Mouse (Mus musculus) embryonic facial prominence, embryonic 12.5 days (tissue): Measurements from ENCODE around the gene Nr4a1. TPM values are rescaled to one million over a fixed set of nuclear protein-coding genes. Genes with fewer than 3 reads are reported as not detected.
A peak's percentile ranks its signal among the peaks of the same experiment; 100 is the strongest.

Experiments used
- ATAC-seq: fragments of 200-750 bp; cut with Nextera tagmentation; 2 replicates; pipeline ENCODE4 v1.8.0; 2017; ENCODE audit not compliant: insufficient number of reproducible peaks, insufficient read depth, low FRiP score, low TSS enrichment
- H3K27ac ChIP-seq: fragments of 300-500 bp; sonication (generic); 2 replicates; pipeline ENCODE4 v1.5.1; 2016; ENCODE audit warnings: mild to moderate bottlenecking
- H3K27me3 ChIP-seq: fragments of 300-500 bp; sonication (generic); 2 replicates; pipeline ENCODE4 v1.6.1; 2016; ENCODE audit warnings: mild to moderate bottlenecking, moderate library complexity
- H3K36me3 ChIP-seq: fragments of 300-500 bp; sonication (generic); 2 replicates; pipeline ENCODE4 v1.6.1; 2016; ENCODE audit warnings: mild to moderate bottlenecking
- H3K4me1 ChIP-seq: fragments of 300-500 bp; sonication (generic); 2 replicates; pipeline ENCODE4 v1.6.1; 2016
- H3K4me2 ChIP-seq: fragments of 300-500 bp; sonication (generic); replicated peaks from 2 replicates; pipeline ENCODE4 v1.6.1; 2016; ENCODE audit warnings: mild to moderate bottlenecking, moderate library complexity
- H3K4me3 ChIP-seq: fragments of 300-500 bp; sonication (generic); 2 replicates; pipeline ENCODE4 v1.5.1; 2016; ENCODE audit warnings: mild to moderate bottlenecking
- H3K9ac ChIP-seq: fragments of 300-500 bp; sonication (generic); 2 replicates; pipeline ENCODE4 v1.6.1; 2016; ENCODE audit warnings: mild to moderate bottlenecking, moderate library complexity
- H3K9me3 ChIP-seq: fragments of 300-500 bp; sonication (generic); 2 replicates; pipeline ENCODE4 v1.6.1; 2016; ENCODE audit warnings: mild to moderate bottlenecking, moderate library complexity
- WGBS: fragments of 180-500 bp; shearing (Covaris S2); methylation state at CpG from one replicate; pipeline ENCODE4 v1.1.7; 2016; 5-methylcytosine and 5-hydroxymethylcytosine counted together
- polyA plus RNA-seq: library from polyadenylated mRNA; unstranded; fragments of >200 nt; fragmentation: Nextera tagmentation; extraction: Ambion mirVana; gene quantifications from 2 replicates; pipeline ENCODE4 v1.2.1, GENCODE M21; 2016

Gene Nr4a1
- 8.2 and 8.7 TPM in 2 replicates for polyA plus RNA-seq

DNA sequence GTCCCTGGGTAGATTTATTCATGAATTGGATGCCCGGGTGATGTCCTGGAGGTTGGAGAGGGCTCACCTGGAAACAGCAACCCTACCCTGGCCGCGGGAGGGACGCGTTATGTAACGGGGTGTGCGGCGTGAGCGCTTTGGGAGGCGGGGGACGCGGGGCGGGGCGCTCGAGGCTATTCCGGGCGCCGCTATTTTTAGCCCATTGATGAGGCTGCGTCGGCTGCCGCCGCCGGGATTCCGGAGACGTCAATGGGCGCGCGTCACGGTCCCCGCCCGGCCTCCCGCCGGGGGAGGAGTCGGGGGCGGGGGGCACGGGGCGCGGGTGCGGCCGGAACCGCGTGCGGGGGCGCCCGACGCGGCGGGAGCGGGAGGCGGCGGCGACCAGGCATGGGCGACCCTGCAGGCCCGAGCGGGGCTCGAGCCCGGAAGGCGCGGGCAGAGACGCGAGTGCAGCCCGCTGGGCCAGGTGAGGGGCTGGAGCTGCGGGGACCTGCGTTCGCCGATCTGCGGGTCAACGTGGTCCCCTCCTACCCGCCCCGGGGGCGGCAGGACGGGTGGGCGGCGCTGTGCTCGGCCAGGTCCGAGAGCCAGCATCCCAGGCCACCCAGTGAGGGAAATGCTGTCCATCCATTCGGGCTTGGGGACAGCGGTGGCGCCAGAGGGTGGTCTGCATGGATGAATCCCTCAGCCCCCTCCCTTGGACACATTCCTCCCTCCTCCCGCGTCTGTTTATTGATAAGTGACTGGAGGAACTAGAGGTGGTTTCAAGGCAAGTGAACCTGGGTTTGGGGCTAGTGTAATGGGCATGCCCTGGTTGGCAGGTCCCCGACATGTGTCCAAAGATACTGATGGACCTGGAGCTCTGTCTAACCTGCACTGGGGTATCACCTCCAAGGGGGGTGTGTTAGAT lies at the start of gene Nr4a1:
TSS of gene Nr4a1 (plus strand) at position 384 of the 910 bp plus-strand sequence.
- peak within 1 kb of the TSS; percentile 56; the same call in 1 of the 2 replicates for H3K27ac ChIP-seq
- peaks cover 4% of the 10 kb centered on the region; the same call in 1 of the 2 replicates for H3K27me3 ChIP-seq
- H3K9ac ChIP-seq: peak within 1 kb of the TSS; percentile 77
- peaks cover 7% of the 10 kb centered on the region for H3K4me1 ChIP-seq
- 2% methylated on average over 61 of the region's 82 CpGs for WGBS
- peak within 1 kb of the TSS; percentile 62 for H3K4me3 ChIP-seq
- no peaks in the 10 kb centered on the region for H3K9me3 ChIP-seq
- H3K36me3 ChIP-seq: no peaks in the 10 kb centered on the region
- peak within 1 kb of the TSS; percentile 90 for H3K4me2 ChIP-seq
- peak; percentile 58; the same call in 1 of the 2 replicates for ATAC-seq

GRCm38 (mm10) chr15:101204781-101205180 lies 49.3 kb upstream of the Nr4a1 start:
- no peak for ATAC-seq
- H3K4me1 ChIP-seq: no peaks in the 10 kb centered on the region
- no peaks in the 10 kb centered on the region for H3K9me3 ChIP-seq
- peaks cover 93% of the 10 kb centered on the region for H3K36me3 ChIP-seq
- H3K4me3 ChIP-seq: no peak overlapping the region
- 77% methylated on average over 7 of the region's 7 CpGs for WGBS
- no peaks in the 10 kb centered on the region for H3K27me3 ChIP-seq
- H3K27ac ChIP-seq: no peak overlapping the region
- no peak overlapping the region for H3K4me2 ChIP-seq
- H3K9ac ChIP-seq: no peak overlapping the region

DNA sequence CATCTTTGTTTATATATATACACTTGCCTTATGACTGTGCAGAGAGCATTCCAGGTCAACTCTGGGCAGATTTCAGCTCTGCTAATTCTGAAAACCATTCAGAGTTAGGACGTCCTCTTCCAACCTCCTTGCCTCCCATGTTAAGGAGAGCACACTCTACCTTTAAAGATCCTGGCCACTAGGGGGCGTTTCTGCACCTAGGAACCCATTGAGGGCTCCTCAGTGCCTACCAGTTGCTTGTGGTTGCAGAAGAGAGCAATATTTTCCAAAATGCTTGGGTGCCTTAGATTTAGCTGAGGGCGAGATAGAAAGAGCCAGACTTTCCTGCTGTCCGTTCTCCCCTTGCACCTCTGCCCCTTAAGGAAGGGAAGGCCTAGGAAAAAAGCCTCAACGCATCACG lies 43.8 kb upstream of the Nr4a1 start:
- H3K9ac ChIP-seq: no peak overlapping the region
- no peaks in the 10 kb centered on the region for H3K27me3 ChIP-seq
- no peak overlapping the region for H3K27ac ChIP-seq
- H3K4me3 ChIP-seq: no peak overlapping the region
- 67% methylated on average over 6 of the region's 6 CpGs for WGBS
- H3K9me3 ChIP-seq: no peaks in the 10 kb centered on the region
- ATAC-seq: no peak; the same call in 1 of the 2 replicates
- H3K36me3 ChIP-seq: peaks cover 71% of the 10 kb centered on the region
- H3K4me1 ChIP-seq: no peaks in the 10 kb centered on the region
- H3K4me2 ChIP-seq: no peak overlapping the region

DNA sequence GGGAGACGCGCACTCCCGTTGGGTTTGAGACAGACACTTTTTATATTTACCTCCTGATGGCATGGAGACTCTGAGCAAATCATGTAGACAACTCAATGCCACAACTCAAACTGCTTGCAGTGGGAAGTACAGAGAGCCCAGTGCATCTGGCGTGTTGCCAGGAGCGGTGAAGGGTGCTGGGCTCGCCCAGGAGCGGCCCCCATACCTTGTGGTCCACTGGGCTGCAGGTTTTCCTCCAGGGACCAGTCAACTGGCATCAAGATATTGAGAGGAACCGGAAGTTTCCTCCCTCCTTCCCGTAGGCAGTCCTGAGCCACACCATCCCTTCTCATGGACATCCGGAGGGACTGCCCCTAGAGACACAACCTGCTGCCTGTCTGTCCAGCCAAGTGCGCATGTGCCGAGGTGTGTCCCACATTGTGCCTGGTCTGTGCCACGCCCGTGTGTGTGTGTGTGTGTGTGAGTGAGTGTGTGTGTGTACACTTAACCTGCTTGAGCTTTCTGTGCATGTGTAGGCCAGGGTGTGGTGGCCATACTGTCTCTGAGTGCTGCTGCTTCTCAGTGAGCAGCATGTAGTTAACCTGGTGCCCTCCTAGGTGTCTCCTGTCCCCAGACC lies 43.0 kb upstream of the Nr4a1 start:
- no peak overlapping the region for H3K27ac ChIP-seq
- no peaks in the 10 kb centered on the region for H3K4me1 ChIP-seq
- no peak overlapping the region for H3K4me3 ChIP-seq
- 93% methylated on average over 14 of the region's 14 CpGs for WGBS
- no peak overlapping the region for H3K9ac ChIP-seq
- ATAC-seq: no peak
- peaks cover 66% of the 10 kb centered on the region for H3K36me3 ChIP-seq
- no peak overlapping the region for H3K4me2 ChIP-seq
- H3K27me3 ChIP-seq: no peaks in the 10 kb centered on the region
- H3K9me3 ChIP-seq: no peaks in the 10 kb centered on the region

DNA sequence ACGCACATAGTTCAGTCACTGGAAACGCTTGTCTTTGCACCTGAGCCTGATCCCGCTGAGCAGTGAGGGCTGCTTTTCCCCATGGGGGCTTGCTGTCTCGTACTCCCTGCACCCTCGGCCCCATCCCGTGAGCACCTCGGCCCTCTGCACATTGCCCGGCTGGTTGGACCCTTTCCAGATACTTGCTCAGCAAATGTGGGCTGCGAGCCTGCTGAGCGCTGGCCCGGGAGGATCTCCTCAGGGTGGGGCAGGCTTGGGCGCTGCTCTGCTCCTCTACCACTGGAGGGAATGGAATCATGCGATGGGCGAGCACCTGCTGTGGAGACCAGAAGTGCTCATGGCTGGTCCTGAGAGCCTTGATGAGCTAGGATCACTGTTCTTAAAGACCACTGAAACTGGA lies 41.6 kb upstream of the Nr4a1 start:
- Histone ChIP-seq H3K27ac (no peak overlapping the region), H3K9me3 (no peaks in the 10 kb centered on the region), H3K27me3 (no peaks in the 10 kb centered on the region), H3K4me3 (no peak overlapping the region), H3K9ac (no peak overlapping the region), H3K36me3 (peaks cover 53% of the 10 kb centered on the region), H3K4me2 (no peak overlapping the region), H3K4me1 (no peaks in the 10 kb centered on the region)
- no peak for ATAC-seq
- WGBS: 87% methylated on average over 14 of the region's 14 CpGs

- no peak for ATAC-seq
- Histone ChIP-seq H3K27me3 (no peaks in the 10 kb centered on the region), H3K27ac (no peak overlapping the region), H3K4me1 (0 out of 2 replicates have a peak, but pooled peaks cover 2% of the 10 kb centered on the region), H3K36me3 (peaks cover 32% of the 10 kb centered on the region), H3K9ac (no peak overlapping the region), H3K9me3 (no peaks in the 10 kb centered on the region), H3K4me2 (no peak overlapping the region), H3K4me3 (no peak overlapping the region)
- WGBS: 65% methylated on average over 2 of the region's 2 CpGs
Observed at GRCm38 (mm10) chr15:101215136-101215535, 38.9 kb upstream of the Nr4a1 start.

DNA sequence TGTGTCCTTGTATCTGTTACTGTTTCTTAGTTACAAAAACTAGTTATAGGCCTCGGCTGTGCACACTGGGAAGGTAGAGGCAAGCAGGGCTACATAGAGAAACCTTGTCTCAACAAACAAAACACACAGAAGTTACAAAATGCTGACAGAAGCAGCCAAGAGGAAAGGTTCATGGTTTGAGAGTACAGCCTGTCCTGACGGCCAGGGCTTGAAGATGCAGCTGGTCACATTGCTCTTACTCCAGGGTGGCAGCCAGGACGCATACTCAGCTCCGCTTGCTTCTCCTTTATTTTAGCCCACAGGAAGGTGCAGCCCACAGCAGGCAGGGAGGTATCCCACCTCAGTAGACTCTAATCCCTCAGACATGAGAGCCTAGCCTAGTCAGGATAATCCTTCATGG lies 38.0 kb upstream of the Nr4a1 start:
- Histone ChIP-seq H3K4me1 (peaks cover 11% of the 10 kb centered on the region), H3K4me2 (no peak overlapping the region), H3K27ac (no peak overlapping the region), H3K27me3 (no peaks in the 10 kb centered on the region), H3K9me3 (no peaks in the 10 kb centered on the region), H3K36me3 (peaks cover 24% of the 10 kb centered on the region), H3K9ac (no peak overlapping the region), H3K4me3 (no peak overlapping the region)
- ATAC-seq: no peak
- 79% methylated on average over 4 of the region's 4 CpGs for WGBS

- H3K27ac ChIP-seq: peak overlapping the region; percentile 86
- H3K27me3 ChIP-seq: no peaks in the 10 kb centered on the region
- H3K9ac ChIP-seq: peak overlapping the region; percentile 25; the same call in 1 of the 2 replicates
- WGBS: 3% methylated on average over 8 of the region's 8 CpGs
- H3K4me1 ChIP-seq: peaks cover 40% of the 10 kb centered on the region
- ATAC-seq: peak; percentile 61
- H3K4me3 ChIP-seq: no peak overlapping the region; the same call in 1 of the 2 replicates
- no peaks in the 10 kb centered on the region for H3K9me3 ChIP-seq
- H3K4me2 ChIP-seq: peak overlapping the region; percentile 44
- H3K36me3 ChIP-seq: no peaks in the 10 kb centered on the region
Observed at GRCm38 (mm10) chr15:101220905-101221297, 33.2 kb upstream of the Nr4a1 start.

DNA sequence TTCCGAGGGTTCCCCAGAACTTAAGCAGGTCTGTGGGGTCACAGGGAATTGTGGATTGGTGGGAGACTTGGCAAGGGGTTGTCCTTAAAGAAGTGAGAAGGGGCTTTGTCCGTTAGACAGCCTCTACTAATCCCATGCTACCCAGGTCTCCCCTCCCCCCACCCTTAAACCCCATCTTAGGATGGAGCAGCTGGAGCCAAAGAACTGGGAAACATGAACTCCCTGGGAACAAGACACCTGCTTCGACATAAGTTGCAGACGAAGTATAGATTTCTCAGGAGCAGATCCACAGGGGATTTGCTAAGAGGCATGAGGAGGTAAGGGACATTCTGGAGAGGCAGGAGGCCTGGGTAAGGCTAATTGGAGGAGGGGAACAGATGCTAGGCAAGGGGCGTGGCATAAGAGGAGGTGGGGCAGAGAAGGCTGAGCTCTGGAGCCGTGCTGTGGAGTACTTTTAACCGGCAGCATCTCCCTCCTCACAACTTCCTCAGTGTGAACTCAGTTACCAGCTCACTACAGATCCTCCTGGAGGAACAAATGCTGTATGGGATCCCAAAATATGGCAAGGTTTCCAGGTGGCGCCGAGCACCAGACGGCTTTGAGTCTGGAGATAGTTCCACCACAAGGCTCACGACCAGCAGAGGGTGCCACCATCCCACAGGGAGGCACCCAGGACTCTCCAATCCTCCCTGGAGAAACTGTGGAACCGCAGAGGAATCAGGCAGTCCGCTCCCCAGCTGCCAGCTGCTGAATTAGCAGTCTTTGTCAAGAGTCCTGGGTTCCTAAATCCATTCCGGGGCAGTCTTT lies 32.6 kb upstream of the Nr4a1 start:
- no peaks in the 10 kb centered on the region for H3K9me3 ChIP-seq
- WGBS: 1% methylated on average over 14 of the region's 14 CpGs
- H3K4me1 ChIP-seq: peaks cover 43% of the 10 kb centered on the region
- no peaks in the 10 kb centered on the region for H3K27me3 ChIP-seq
- H3K4me3 ChIP-seq: peak overlapping the region; percentile 14; the same call in 1 of the 2 replicates
- H3K4me2 ChIP-seq: peak overlapping the region; percentile 44
- peak; percentile 41; the same call in 1 of the 2 replicates for ATAC-seq
- no peaks in the 10 kb centered on the region for H3K36me3 ChIP-seq
- peak overlapping the region; percentile 86 for H3K27ac ChIP-seq
- peak overlapping the region; percentile 15 for H3K9ac ChIP-seq

GRCm38 (mm10) chr15:101222897-101223482 lies 31.1 kb upstream of the Nr4a1 start:
- no peak overlapping the region for H3K27ac ChIP-seq
- H3K4me2 ChIP-seq: peak overlapping the region; percentile 82
- no peaks in the 10 kb centered on the region for H3K36me3 ChIP-seq
- H3K9ac ChIP-seq: no peak overlapping the region
- 45% methylated on average over 13 of the region's 13 CpGs for WGBS
- H3K27me3 ChIP-seq: no peaks in the 10 kb centered on the region
- no peaks in the 10 kb centered on the region for H3K9me3 ChIP-seq
- peaks cover 57% of the 10 kb centered on the region for H3K4me1 ChIP-seq
- peak overlapping the region; percentile 89; the same call in 1 of the 2 replicates for H3K4me3 ChIP-seq
- ATAC-seq: no peak

GRCm38 (mm10) chr15:101223596-101223995 lies 30.5 kb upstream of the Nr4a1 start:
- no peaks in the 10 kb centered on the region for H3K9me3 ChIP-seq
- peaks cover 63% of the 10 kb centered on the region for H3K4me1 ChIP-seq
- no peak for ATAC-seq
- H3K9ac ChIP-seq: peak overlapping the region; percentile 87
- H3K36me3 ChIP-seq: no peaks in the 10 kb centered on the region
- H3K4me2 ChIP-seq: peak overlapping the region; percentile 82
- WGBS: 6% methylated on average over 5 of the region's 5 CpGs
- H3K27me3 ChIP-seq: no peaks in the 10 kb centered on the region
- peak overlapping the region; percentile 89 for H3K4me3 ChIP-seq
- no peak overlapping the region for H3K27ac ChIP-seq
